Mouse (Mus musculus) bone marrow, adult 2 months (tissue): ENCODE results near the gene Fance. TPM values are rescaled to one million over a fixed set of nuclear protein-coding genes. Genes with fewer than 3 reads are reported as not detected.
A peak's percentile ranks its signal among the peaks of the same experiment; 100 is the strongest.

Source experiments
- H3K27ac ChIP-seq: fragments of 200-500 bp; 2 replicates; pipeline ENCODE4 v1.5.1; 2012; ENCODE audit warnings: low read depth, mild to moderate bottlenecking, control low read depth, inconsistent platforms, low read length; ENCODE audit not compliant: control insufficient read depth, poor library complexity, insufficient read depth
- H3K4me1 ChIP-seq: fragments of 200-500 bp; 2 replicates; pipeline ENCODE4 v1.6.1; 2011; ENCODE audit warnings: low read length; ENCODE audit not compliant: control insufficient read depth, insufficient read depth
- H3K4me3 ChIP-seq: fragments of 200-500 bp; replicated peaks from 2 replicates; pipeline ENCODE3; 2011; ENCODE audit warnings: mild to moderate bottlenecking, low read depth, low read length, control low read depth; ENCODE audit not compliant: control insufficient read depth
- CTCF ChIP-seq: fragments of 200-500 bp; IDR thresholded peaks from 2 replicates; pipeline ENCODE4 v1.5.1; 2011; ENCODE audit warnings: low read length, control low read depth; ENCODE audit not compliant: control insufficient read depth, insufficient read depth
- POLR2A ChIP-seq: fragments of 200-500 bp; IDR thresholded peaks from 2 replicates; pipeline ENCODE4 v1.6.1; 2011; ENCODE audit warnings: low read depth, mild to moderate bottlenecking, control low read depth, low read length, borderline replicate concordance; ENCODE audit not compliant: control insufficient read depth
- WGBS: fragments of 180-500 bp; shearing (Covaris S2); methylation state at CpG from one replicate; pipeline ENCODE4 v1.1.7; 2018; 5-methylcytosine and 5-hydroxymethylcytosine counted together
- polyA plus RNA-seq: library from polyadenylated mRNA; stranded (reverse); fragments of >200 nt; gene quantifications from 2 replicates; pipeline ENCODE4 v1.2.4, GENCODE M21; 2011; ENCODE audit warnings: low replicate concordance; ENCODE audit not compliant: missing spikeins, insufficient read depth, insufficient read length

The Fance gene
- polyA plus RNA-seq, 1 experiment = 40.5 TPM

- H3K4me3 ChIP-seq = no peak overlapping the region
- no peak overlapping the region for H3K27ac ChIP-seq
- TF ChIP-seq POLR2A = no peak
- no peak for TF ChIP-seq CTCF
- 68% methylated on average over 8 of the region's 8 CpGs for WGBS
- H3K4me1 ChIP-seq = no peaks in the 10 kb centered on the region
Observed at GRCm38 (mm10) chr17:28345271-28345721, 32.0 kb downstream of the Fance start.

- no peaks in the 10 kb centered on the region for H3K4me1 ChIP-seq
- H3K27ac ChIP-seq = no peak overlapping the region
- TF ChIP-seq POLR2A (no peak), CTCF (no peak)
- H3K4me3 ChIP-seq = no peak overlapping the region
- 83% methylated on average over 10 of the region's 10 CpGs for WGBS
Observed at GRCm38 (mm10) chr17:28345882-28346281, 32.6 kb downstream of the Fance start.

- Histone ChIP-seq H3K4me1 (no peaks in the 10 kb centered on the region), H3K4me3 (no peak overlapping the region), H3K27ac (no peak overlapping the region)
- WGBS = 80% methylated on average over 10 of the region's 10 CpGs
- TF ChIP-seq CTCF (no peak), POLR2A (no peak)
Observed at GRCm38 (mm10) chr17:28347327-28347726, 34.0 kb downstream of the Fance start.

- 70% methylated on average over 6 of the region's 6 CpGs for WGBS
- TF ChIP-seq CTCF (no peak), POLR2A (no peak)
- H3K4me1 ChIP-seq = no peaks in the 10 kb centered on the region
- no peak overlapping the region for H3K27ac ChIP-seq
- H3K4me3 ChIP-seq = no peak overlapping the region
Observed at GRCm38 (mm10) chr17:28348211-28348610, 34.9 kb downstream of the Fance start.

- Histone ChIP-seq H3K4me3 (no peak overlapping the region), H3K27ac (no peak overlapping the region), H3K4me1 (no peaks in the 10 kb centered on the region)
- no peak for TF ChIP-seq CTCF
- no peak for TF ChIP-seq POLR2A
- 50% methylated on average over 13 of the region's 13 CpGs for WGBS
Observed at GRCm38 (mm10) chr17:28349264-28349880, 36.1 kb downstream of the Fance start.

GRCm38 (mm10) chr17:28349901-28350465 is 36.7 kb downstream of the Fance start:
- no peak overlapping the region for H3K4me3 ChIP-seq
- H3K4me1 ChIP-seq = no peaks in the 10 kb centered on the region

GRCm38 (mm10) chr17:28350466-28351352 is 37.4 kb downstream of the Fance start, which contains the start of gene Tead3:
TSS of gene Tead3 (minus strand) at chr17:28350817.
- H3K27ac ChIP-seq = peak within 1 kb of the TSS; percentile 39; the same call in 1 of the 2 replicates
- TF ChIP-seq CTCF (no peak), POLR2A (no peak)
- H3K4me1 ChIP-seq = no peaks in the 10 kb centered on the region
- under 1% methylated on average over 65 of the region's 73 CpGs for WGBS
- H3K4me3 ChIP-seq = peak within 1 kb of the TSS; percentile 54

More at GRCm38 (mm10) chr17:28349901-28350465, 36.7 kb downstream of the Fance start:
- H3K27ac ChIP-seq = peak overlapping the region; percentile 39; the same call in 1 of the 2 replicates
- 1% methylated on average over 52 of the region's 54 CpGs for WGBS
- TF ChIP-seq CTCF (no peak), POLR2A (no peak)
